Mouse (Mus musculus) heart, postnatal 0 days (tissue): ENCODE data around the gene Hspb11.

Experiments used
- CTCF ChIP-seq: IDR thresholded peaks from 2 replicates; pipeline ENCODE4 v1.5.1; 2016; ENCODE audit warnings: antibody characterized with exemption, control low read depth, low read depth
- EP300 ChIP-seq: IDR thresholded peaks from 2 replicates; pipeline ENCODE4 v1.6.1; 2016; ENCODE audit warnings: antibody characterized with exemption, low read depth

DNA sequence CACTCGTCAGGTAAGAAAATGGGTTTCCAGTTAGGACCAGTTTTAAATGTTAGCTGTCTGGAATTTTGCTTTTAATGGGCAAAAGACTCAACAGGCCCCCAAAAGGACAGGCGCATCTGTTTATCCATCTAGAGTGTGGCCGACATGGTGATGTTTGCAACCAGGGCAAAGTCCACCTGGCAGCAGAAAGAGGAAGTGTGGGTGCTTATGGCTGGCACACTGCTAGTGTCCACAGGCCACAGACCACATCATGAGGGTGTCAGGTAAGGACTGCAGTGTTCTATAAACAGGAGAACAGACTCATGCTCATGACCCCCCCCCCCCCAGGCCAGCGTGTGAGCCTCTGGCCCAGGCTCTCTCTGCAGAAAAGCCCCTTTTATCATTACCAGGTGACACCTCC is 49.4 kb downstream of the Hspb11 start:
- TF ChIP-seq CTCF (no peak), EP300 (no peak)
